Mouse (Mus musculus) telencephalon, adult 2 months (tissue): ENCODE measurements around the gene Ubac1.

Experiments
- DNase-seq: peaks from one replicate; pipeline ENCODE4 v3.0.0-alpha.2; 2011; ENCODE audit warnings: low read depth, low spot score

Gene Ubac1

DNA sequence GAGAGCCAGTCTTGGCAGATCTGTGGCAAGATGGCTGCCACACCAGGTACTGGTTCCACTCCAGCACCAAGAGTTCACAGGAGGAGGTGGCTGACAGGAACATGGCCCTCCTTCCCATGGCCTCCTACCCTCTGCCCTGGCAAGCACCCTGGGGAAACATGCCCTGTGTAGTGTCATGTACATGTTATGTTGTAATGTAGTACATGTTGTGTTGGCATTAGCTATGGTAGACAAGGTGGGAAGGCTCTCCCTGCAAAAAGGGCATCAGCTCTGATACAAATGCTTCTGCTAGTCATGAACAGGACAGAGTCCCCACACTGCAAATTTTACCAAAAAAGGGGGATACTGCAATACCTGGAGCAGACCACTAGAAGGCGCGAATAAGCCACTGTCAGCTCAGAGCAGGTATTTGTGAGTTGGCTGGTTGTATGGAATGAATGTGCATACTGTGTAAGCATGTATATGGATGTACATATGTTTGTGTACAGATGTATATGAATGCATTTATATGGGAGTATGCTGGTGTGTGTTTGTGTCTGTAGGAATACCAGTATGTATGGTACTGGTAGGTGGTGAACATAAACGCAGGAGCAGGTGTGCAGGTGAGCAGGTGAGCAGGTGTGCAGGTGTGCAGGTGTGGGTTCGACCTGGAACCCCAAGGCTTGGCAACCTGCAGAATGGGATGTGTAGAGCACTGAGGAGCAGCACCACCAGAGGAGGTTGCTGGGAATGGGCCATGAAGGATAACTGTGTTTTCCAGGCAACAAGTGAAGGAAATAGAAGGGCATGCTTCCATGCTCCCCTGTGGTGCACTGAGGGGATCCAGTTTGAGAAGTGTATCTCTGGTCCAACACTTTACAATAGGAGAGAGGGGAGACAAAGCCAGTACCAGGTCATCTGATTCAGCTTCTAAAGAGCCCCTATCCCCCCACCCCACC, 2.9 kb upstream of the Ubac1 start:
- DNase-seq, result peak; percentile 13

GRCm38 (mm10) chr2:26022626-26023025, 1.1 kb upstream of the Ubac1 start:
- no peak for DNase-seq

DNA sequence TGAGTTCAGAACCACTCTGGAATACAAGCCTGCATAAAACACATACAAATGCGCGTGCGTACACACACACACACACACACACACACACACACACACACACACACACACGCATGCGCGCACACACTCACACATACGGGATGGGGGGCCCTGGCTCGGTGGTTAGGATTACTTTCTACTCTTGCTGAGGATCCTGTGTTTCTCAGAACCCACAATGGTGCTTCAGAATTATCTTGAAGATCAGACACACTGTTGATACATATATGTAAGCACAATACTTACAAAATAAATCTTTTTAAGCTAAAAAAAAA, 665 bp upstream of the Ubac1 start:
- no peak for DNase-seq

DNA sequence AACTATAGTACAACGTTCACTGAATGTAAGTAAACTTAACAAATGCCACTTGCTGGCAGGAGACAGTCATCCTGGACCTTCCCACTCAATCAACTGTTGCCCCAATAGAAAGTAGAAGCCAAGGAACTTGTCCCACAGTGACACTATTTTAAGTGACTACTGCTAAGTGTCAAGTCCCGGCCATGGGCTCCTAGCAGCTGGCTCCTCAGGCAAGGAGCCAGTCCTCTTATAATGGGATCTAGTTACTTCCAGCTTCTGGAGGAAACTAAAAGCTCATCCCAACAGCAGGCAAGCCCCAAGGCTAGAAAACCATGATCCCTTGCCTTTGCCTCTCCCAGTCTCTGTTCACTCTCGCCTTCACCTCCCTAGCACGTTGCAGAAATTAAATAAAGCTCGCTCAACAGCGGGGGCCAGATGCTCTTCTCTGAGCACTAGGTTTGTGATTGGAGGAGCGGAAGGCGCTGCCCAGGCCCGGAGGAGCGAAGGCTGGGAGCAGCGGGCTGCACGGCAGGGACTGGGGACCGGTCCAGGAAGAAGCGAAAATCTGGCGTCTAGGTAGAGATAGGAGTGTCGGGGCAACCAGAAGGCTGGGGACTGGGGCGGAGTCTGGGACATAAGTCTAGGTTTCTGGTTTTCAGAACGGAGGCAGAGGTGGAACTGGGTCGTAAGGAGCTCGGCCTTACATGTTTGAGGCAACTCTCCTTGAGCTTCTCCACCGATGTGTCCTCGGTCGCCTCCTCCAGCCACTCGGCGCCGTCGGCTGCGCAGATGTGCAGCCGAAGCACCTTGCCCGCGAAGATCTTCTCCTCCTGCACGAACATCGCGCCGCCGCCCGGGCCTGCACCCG, 610 bp downstream of the Ubac1 start:
- DNase-seq, result peak; percentile 40

- DNase-seq, result no peak
Observed at GRCm38 (mm10) chr2:26019923-26020322, 1.6 kb downstream of the Ubac1 start.

DNA sequence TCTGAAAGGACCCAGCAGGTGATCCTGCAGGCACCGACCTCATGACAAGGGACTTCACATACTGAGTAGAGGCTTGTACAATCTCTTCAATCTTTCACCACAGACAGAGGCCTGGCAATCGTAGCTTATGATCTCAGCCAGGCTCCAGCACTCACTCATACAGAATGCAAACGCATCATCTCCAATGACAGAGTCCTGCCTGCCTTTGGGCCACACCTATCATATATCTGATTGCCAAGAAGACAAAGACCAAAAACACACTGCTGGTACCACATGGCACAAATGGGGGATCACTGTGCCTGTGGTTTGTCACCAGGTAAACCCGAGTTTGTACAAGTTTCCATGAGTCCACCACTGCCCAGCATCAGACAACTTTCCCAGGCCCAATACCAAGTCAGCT, 4.2 kb downstream of the Ubac1 start:
- no peak for DNase-seq

GRCm38 (mm10) chr2:26013674-26014073, 7.9 kb downstream of the Ubac1 start:
- DNase-seq, result no peak

DNA sequence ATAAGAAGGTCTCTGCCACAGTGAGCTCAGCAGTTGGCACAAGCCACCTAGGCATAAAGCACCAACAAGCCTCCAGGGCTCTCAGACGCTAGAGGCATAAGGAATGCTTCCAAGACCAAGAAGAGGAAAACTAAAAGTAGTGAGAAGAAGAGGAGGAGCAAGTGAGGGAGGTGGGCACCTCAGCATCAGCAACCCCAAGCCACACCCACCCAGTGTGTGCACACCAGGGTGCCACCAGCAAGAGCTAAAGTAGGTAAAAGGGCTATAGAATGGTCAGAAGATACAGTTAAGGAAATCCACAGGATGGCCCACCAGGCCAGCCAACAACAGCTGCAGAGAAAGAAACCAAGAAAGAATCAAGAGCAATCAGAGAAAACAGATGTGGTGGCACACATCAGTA, 10.1 kb downstream of the Ubac1 start:
- DNase-seq, result no peak

DNA sequence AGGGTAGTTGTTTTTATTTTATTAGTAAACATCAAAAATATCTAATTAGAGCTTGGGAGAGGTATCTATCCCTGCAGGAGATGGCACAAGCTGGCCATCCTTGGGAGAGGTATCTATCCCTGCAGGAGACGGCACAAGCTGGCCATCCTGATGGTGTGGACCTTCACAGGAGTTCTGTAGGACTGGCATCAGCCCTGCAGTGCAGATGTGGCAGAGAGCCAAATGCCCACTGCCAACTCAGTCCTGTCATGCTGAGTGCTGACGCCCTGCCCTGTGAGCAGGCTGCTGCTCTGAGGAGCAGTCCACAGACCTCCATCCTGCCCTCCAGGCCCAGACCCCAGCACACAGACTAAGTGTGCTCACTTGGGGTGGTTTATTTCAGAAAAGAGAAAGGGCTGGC, 19.5 kb downstream of the Ubac1 start:
- DNase-seq, result no peak

DNA sequence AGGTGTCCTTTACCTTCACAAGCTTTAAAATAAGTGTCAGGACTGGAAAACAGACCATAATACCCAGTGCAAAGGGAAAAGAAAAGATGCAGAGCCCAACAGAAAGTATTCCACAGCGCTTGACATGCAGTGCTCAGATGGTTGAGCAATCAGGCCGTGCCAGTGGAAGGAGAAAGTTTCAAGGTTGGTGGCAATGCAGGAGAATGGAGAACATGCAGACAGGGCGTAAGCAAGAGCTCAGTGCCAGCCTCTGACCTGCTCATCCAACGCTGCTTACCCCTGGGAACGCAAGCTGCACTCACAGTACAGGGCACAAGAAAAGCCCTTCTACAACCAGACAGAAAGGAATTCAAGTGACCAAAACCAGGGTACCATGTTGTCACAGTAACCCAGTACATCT, 20.4 kb downstream of the Ubac1 start:
- DNase-seq, result no peak

- DNase-seq, result no peak
Observed at GRCm38 (mm10) chr2:25997716-25998115, 23.8 kb downstream of the Ubac1 start.

GRCm38 (mm10) chr2:25994791-25995190, 26.8 kb downstream of the Ubac1 start:
- DNase-seq, result no peak

- no peak for DNase-seq
Observed at GRCm38 (mm10) chr2:25992285-25992684, 29.3 kb downstream of the Ubac1 start.

GRCm38 (mm10) chr2:25989651-25990050, 31.9 kb downstream of the Ubac1 start:
- DNase-seq, result no peak

- no peak for DNase-seq
Observed at GRCm38 (mm10) chr2:25987817-25988216, 33.7 kb downstream of the Ubac1 start.

DNA sequence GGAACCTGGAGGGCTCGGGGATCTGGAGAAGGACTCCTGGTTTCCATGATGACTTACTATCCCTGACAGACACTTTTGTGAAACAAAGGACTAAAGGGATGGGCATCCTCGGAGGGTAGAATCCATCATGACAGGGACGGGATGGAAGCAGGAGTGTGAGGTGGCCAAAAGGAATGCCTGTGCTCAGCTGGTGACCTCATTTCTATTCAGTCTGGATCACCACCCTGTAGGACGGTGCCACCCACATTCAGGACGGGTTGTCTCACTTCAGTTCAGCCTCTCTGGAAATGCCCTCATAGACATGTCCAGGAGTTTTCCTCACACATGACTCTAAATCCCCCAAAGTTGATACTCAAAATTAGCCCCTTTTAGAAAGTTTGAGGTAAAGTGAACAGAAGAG, 34.9 kb downstream of the Ubac1 start:
- DNase-seq, result no peak

DNA sequence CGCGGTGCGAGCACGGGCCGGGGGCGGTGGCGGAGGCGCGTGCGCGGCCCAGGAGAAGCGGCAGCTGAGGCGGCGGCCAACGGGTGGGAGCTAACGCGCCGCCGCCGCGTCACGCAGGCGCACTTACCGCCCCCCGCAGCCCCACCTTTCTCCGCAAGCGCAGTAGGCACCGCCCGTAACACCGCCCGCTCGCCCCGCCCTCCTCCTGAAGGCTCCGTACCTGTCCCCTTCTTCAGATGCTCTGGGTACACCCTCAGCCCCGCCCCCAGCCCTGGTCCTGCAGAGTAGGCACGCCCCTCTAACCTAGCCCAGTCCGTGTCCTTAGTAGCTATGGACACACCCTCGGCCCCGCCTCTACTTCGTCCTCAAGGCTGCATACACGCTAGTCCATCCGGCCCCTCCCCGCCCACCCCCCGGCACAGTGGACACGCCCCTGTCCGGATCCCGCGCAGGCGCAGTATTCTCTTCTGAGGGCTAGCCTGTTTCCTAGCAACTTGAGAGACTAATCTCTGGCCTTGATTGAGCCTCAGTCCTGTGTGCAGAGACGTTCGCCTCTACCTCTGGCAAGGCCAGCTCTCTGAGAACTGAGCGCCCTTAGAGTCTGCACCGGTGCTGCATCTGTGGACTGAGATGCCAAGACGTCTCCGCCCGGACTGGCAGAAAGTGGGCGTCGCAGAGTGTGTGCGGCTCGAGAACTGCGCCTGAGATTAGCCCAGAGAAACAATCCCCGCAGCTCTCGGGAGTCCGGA, 38.2 kb downstream of the Ubac1 start, which contains the start of gene Camsap1:
Gene Camsap1, minus strand, starts transcription at position 124 of the 749 bp plus-strand sequence.
- peak; percentile 99 for DNase-seq

GRCm38 (mm10) chr2:25982426-25983091, 39.0 kb downstream of the Ubac1 start:
- DNase-seq, result no peak

DNA sequence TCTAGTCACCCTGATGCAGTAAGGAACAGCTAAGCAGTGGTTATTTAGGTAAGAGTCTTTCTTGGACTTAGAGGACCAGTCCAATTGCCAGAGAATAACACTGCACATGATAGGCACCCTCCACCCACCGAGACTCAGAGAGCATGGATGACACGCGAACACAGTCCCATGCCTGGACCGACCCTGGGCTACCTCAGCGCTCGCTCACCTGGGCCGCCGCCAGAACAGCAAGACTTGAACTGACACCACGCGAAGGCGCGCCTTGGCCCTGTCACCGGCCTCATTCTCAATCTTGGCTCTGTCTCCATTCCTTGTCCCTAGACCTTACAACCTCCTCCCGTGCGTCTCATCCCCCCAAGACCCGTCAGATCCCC, 39.5 kb downstream of the Ubac1 start:
- DNase-seq, result no peak

DNA sequence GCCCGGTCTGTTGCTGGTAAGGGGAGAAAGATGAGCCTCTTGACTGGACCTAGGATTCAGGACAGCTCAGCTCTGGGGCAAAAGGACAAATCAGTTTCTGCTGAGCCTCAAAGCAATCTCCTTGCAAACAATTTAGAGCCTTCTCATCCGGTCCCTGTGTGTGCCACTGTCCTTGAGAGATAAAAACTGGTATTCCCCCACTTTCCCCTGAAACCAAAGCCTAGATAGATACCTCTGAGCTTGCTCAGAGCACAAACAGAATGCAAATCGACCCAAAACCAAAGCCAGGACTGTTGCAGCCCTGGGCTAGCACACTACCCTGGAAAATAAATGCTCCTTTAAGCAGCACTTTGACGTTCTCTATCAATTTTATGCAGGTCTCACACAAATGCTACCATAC, 42.5 kb downstream of the Ubac1 start:
- no peak for DNase-seq

GRCm38 (mm10) chr2:25977587-25978239, 43.8 kb downstream of the Ubac1 start:
- DNase-seq, result no peak
